Mouse (Mus musculus) mesoderm, embryonic 11.5 days (tissue): Measurements from ENCODE around the gene Cux2.
A peak's percentile ranks its signal among the peaks of the same experiment; 100 is the strongest.

Source experiments
- DNase-seq: peaks from one replicate; pipeline ENCODE4 v3.0.0-alpha.2; 2012; ENCODE audit warnings: low read depth, low spot score

The Cux2 gene

GRCm38 (mm10) chr5:122050017-122050831 lies at the start of gene Cux2:
Cux2 (minus strand) TSS chr5:122050102.
- DNase-seq = peak; percentile 89

GRCm38 (mm10) chr5:122094439-122094838 lies 44.5 kb upstream of the Cux2 start:
- no peak for DNase-seq

- DNase-seq = no peak
These were observed 43.8 kb upstream of the Cux2 start for GRCm38 (mm10) chr5:122093734-122094133.

- peak; percentile 43 for DNase-seq
These were observed 42.9 kb upstream of the Cux2 start for GRCm38 (mm10) chr5:122092794-122093193.

- DNase-seq = peak; percentile 57
These were observed 41.2 kb upstream of the Cux2 start for GRCm38 (mm10) chr5:122091070-122091469.

- no peak for DNase-seq
These were observed 39.8 kb upstream of the Cux2 start for GRCm38 (mm10) chr5:122089664-122090063.

GRCm38 (mm10) chr5:122088917-122089316 lies 39.0 kb upstream of the Cux2 start:
- DNase-seq = peak; percentile 91

GRCm38 (mm10) chr5:122086121-122086520 lies 36.2 kb upstream of the Cux2 start:
- DNase-seq = no peak

GRCm38 (mm10) chr5:122085291-122085690 lies 35.4 kb upstream of the Cux2 start:
- no peak for DNase-seq

- DNase-seq = no peak
These were observed 34.6 kb upstream of the Cux2 start for GRCm38 (mm10) chr5:122084470-122084869.

GRCm38 (mm10) chr5:122083282-122083681 lies 33.4 kb upstream of the Cux2 start:
- no peak for DNase-seq

GRCm38 (mm10) chr5:122081471-122081870 lies 31.6 kb upstream of the Cux2 start:
- no peak for DNase-seq

GRCm38 (mm10) chr5:122080930-122081329 lies 31.0 kb upstream of the Cux2 start:
- no peak for DNase-seq

- DNase-seq = no peak
These were observed 29.9 kb upstream of the Cux2 start for GRCm38 (mm10) chr5:122079796-122080195.

- DNase-seq = no peak
These were observed 27.3 kb upstream of the Cux2 start for GRCm38 (mm10) chr5:122077244-122077643.

- no peak for DNase-seq
These were observed 25.8 kb upstream of the Cux2 start for GRCm38 (mm10) chr5:122075736-122076135.

GRCm38 (mm10) chr5:122071997-122072396 lies 22.1 kb upstream of the Cux2 start:
- DNase-seq = no peak

GRCm38 (mm10) chr5:122070963-122071800 lies 21.3 kb upstream of the Cux2 start:
- DNase-seq = no peak

- DNase-seq = no peak
These were observed 18.7 kb upstream of the Cux2 start for GRCm38 (mm10) chr5:122068563-122068962.

- no peak for DNase-seq
These were observed 13.5 kb upstream of the Cux2 start for GRCm38 (mm10) chr5:122063204-122063933.

- no peak for DNase-seq
These were observed 12.6 kb upstream of the Cux2 start for GRCm38 (mm10) chr5:122062479-122062878.

- peak; percentile 73 for DNase-seq
These were observed 10.9 kb upstream of the Cux2 start for GRCm38 (mm10) chr5:122060767-122061333.
